Comparison of ENCODE assay signal across 12 mouse cellular contexts in genomic region chr9:107734567-107734971, GRCm38 (mm10). TPM values are rescaled to one million over a fixed set of nuclear protein-coding genes. Genes with fewer than 3 reads are reported as not detected.
DNase-seq lines count a peak whose midpoint lies in the region; ATAC-seq and TF ChIP-seq lines count a peak whose summit lies in the region.
"Had no signal": no experiment of that assay in that cellular context is flagged by ENCODE, and none has a peak within 500 bp of the region (broad histone marks: within the 10 kb centered on the region; RNA-seq: fewer than 3 reads in every experiment).

No protein-coding gene starts in this region.

- no peak for ATAC-seq in forebrain, postnatal 0 days
- peak; percentile 27; the same call in 1 of the 2 replicates for ATAC-seq in forebrain, embryonic 16.5 days
- ATAC-seq: Patski had no signal

- peak overlapping the region; percentile 80 for H3K27ac ChIP-seq in forebrain, embryonic 10.5 days
- H3K27ac ChIP-seq in forebrain, postnatal 0 days (ENCODE audit: low read depth, low read length), result no peak overlapping the region; the same call in 1 of the 2 replicates
- no peak overlapping the region for H3K27ac ChIP-seq in MEL (ENCODE audit: control insufficient read depth, low read depth, low read length)
- peak overlapping the region; percentile 17 for H3K27ac ChIP-seq in forebrain, embryonic 16.5 days (ENCODE audit: low read length)
- H3K27ac ChIP-seq in midbrain, embryonic 10.5 days (replicated peaks), result peak overlapping the region; percentile 80

- WGBS in forebrain, embryonic 10.5 days, result 32% methylated on average over 7 of the region's 7 CpGs
- 21% methylated on average over 7 of the region's 7 CpGs for WGBS in forebrain, postnatal 0 days
- 13% methylated on average over 7 of the region's 7 CpGs for WGBS in forebrain, embryonic 16.5 days
- WGBS in midbrain, embryonic 10.5 days, result 27% methylated on average over 7 of the region's 7 CpGs

- H3K9ac ChIP-seq in forebrain, postnatal 0 days, result no peak overlapping the region
- no peak overlapping the region for H3K9ac ChIP-seq in MEL (ENCODE audit: control insufficient read depth, low read depth, low read length, poor library complexity, severe bottlenecking)
- no peak overlapping the region for H3K9ac ChIP-seq in forebrain, embryonic 16.5 days (replicated peaks; ENCODE audit: low read depth, low read length)

- peaks cover 28% of the 10 kb centered on the region for H3K27me3 ChIP-seq in forebrain, embryonic 10.5 days (ENCODE audit: poor library complexity, severe bottlenecking)
- no peaks in the 10 kb centered on the region for H3K27me3 ChIP-seq in forebrain, postnatal 0 days (ENCODE audit: insufficient read depth, low read length)
- no peaks in the 10 kb centered on the region for H3K27me3 ChIP-seq in MEL (ENCODE audit: control insufficient read depth in 1 of 2, insufficient read depth in 2 of 2, low read length in 2 of 2)
- H3K27me3 ChIP-seq in forebrain, embryonic 16.5 days (replicated peaks; ENCODE audit: control insufficient read depth, insufficient read depth, low read length), result no peaks in the 10 kb centered on the region
- H3K27me3 ChIP-seq in midbrain, embryonic 10.5 days (ENCODE audit: low read depth, poor library complexity, severe bottlenecking), result peaks cover 28% of the 10 kb centered on the region
- H3K27me3 ChIP-seq: Patski had no signal

- peaks cover 61% of the 10 kb centered on the region for H3K4me1 ChIP-seq in forebrain, embryonic 10.5 days
- peaks cover 23% of the 10 kb centered on the region for H3K4me1 ChIP-seq in forebrain, postnatal 0 days (ENCODE audit: insufficient read depth)
- peaks cover 5 to 28% of the 10 kb centered on the region in 2 experiments; a peak in 3 of 4 replicates for H3K4me1 ChIP-seq in MEL (ENCODE audit: control insufficient read depth in 1 of 2, insufficient read depth in 2 of 2, low read length in 2 of 2)
- H3K4me1 ChIP-seq in forebrain, embryonic 16.5 days (replicated peaks; ENCODE audit: control insufficient read depth, insufficient read depth, low read length), result peaks cover 37% of the 10 kb centered on the region
- H3K4me1 ChIP-seq in midbrain, embryonic 10.5 days, result peaks cover 71% of the 10 kb centered on the region

- TF ChIP-seq EP300 in MEL (IDR thresholded peaks at IDR 0.05; ENCODE audit: low read depth in 1 of 2, low read length in 2 of 2), result no peak

- no peak for TF ChIP-seq POLR2A in MEL (IDR thresholded peaks at IDR 0.05; ENCODE audit: control insufficient read depth in 1 of 2, insufficient read depth in 1 of 2, low read depth in 1 of 2, low read length in 2 of 2, poor library complexity in 1 of 2)

- H3K4me3 ChIP-seq in forebrain, embryonic 10.5 days, result no peak overlapping the region
- H3K4me3 ChIP-seq in forebrain, postnatal 0 days (ENCODE audit: low read depth, low read length), result no peak overlapping the region
- no peak overlapping the region for H3K4me3 ChIP-seq in MEL (ENCODE audit: control insufficient read depth in 1 of 2, insufficient read depth in 1 of 2, low read depth in 2 of 2, low read length in 2 of 2)
- no peak overlapping the region for H3K4me3 ChIP-seq in forebrain, embryonic 16.5 days (replicated peaks; ENCODE audit: low read length)
- H3K4me3 ChIP-seq in midbrain, embryonic 10.5 days, result peak overlapping the region; percentile 39
- H3K4me3 ChIP-seq: erythroblast, embryonic 14.5 days had no signal

- no peak for TF ChIP-seq RAD21 in MEL (IDR thresholded peaks at IDR 0.05; ENCODE audit: low read depth, low read length)

- H3K4me2 ChIP-seq in forebrain, postnatal 0 days (ENCODE audit: low read depth), result no peak overlapping the region
- no peak overlapping the region for H3K4me2 ChIP-seq in forebrain, embryonic 16.5 days (ENCODE audit: low read length)

- H3K79me2 ChIP-seq in MEL (ENCODE audit: control insufficient read depth, insufficient read depth, low read length, poor library complexity), result no peaks in the 10 kb centered on the region

- TF ChIP-seq CTCF in forebrain, postnatal 0 days (IDR thresholded peaks at IDR 0.05; ENCODE audit: low read depth), result no peak
- TF ChIP-seq CTCF in MEL (IDR thresholded peaks at IDR 0.05 in 2 of 3, conservative IDR thresholded peaks at IDR 0.05 in 1 of 3; ENCODE audit: control insufficient read depth in 1 of 3, insufficient read depth in 1 of 3, low read depth in 2 of 3, low read length in 3 of 3, poor library complexity in 1 of 3, severe bottlenecking in 1 of 3), result no peak

- H3K36me3 ChIP-seq in forebrain, embryonic 10.5 days (replicated peaks), result peaks cover 15% of the 10 kb centered on the region
- H3K36me3 ChIP-seq in forebrain, postnatal 0 days (ENCODE audit: insufficient read depth), result peaks cover 14% of the 10 kb centered on the region
- H3K36me3 ChIP-seq in MEL (ENCODE audit: control insufficient read depth in 1 of 2, insufficient read depth in 2 of 2, low read length in 2 of 2), result peaks cover 0 to 9% of the 10 kb centered on the region in 2 experiments; a peak in 3 of 4 replicates
- H3K36me3 ChIP-seq in forebrain, embryonic 16.5 days (ENCODE audit: control insufficient read depth, insufficient read depth), result peaks cover 10% of the 10 kb centered on the region
- peaks cover 15% of the 10 kb centered on the region for H3K36me3 ChIP-seq in midbrain, embryonic 10.5 days

- H3K9me3 ChIP-seq in forebrain, embryonic 10.5 days, result no peaks in the 10 kb centered on the region
- no peaks in the 10 kb centered on the region for H3K9me3 ChIP-seq in forebrain, postnatal 0 days (ENCODE audit: low read length)
- no peaks in the 10 kb centered on the region for H3K9me3 ChIP-seq in MEL (replicated peaks; ENCODE audit: insufficient read depth, low read length)
- H3K9me3 ChIP-seq in forebrain, embryonic 16.5 days (ENCODE audit: control insufficient read depth, low read length), result no peaks in the 10 kb centered on the region
- no peaks in the 10 kb centered on the region for H3K9me3 ChIP-seq in midbrain, embryonic 10.5 days (replicated peaks)

- no peak for DNase-seq in forebrain, embryonic 10.5 days (ENCODE audit: extremely low spot score, low spot score)
- DNase-seq in forebrain, postnatal 0 days, result no peak
- no peak for DNase-seq in MEL (ENCODE audit: low read depth, low spot score)
- peak; percentile 53 for DNase-seq in midbrain, embryonic 10.5 days (ENCODE audit: low spot score)
- DNase-seq in layer of hippocampus, adult 9-10 months (ENCODE audit: low spot score), result no peak
- no peak for DNase-seq in testis, postnatal 10 days (ENCODE audit: low spot score)
- DNase-seq in heart, postnatal 36 days, result no peak

- intact Hi-C loops in heart, postnatal 36 days (cut with DNase I), result no loop called here

TF ChIP-seq in MEL, 35 proteins besides CTCF, POLR2A, EP300 and RAD21:
- TF ChIP-seq TCF12 (IDR thresholded peaks at IDR 0.05; ENCODE audit: low read depth, low read length) (peak; percentile 50; the same call in 1 of the 2 replicates), TAL1 (IDR thresholded peaks at IDR 0.05; ENCODE audit: low read length) (no peak), ZMIZ1 (IDR thresholded peaks at IDR 0.05; ENCODE audit: low read depth, low read length) (no peak)

RNA-seq across cellular contexts. Expression of gene Sema3f, which starts 24.3 kb away (rescaled TPM):
- 10.0 and 11.2 TPM in 2 replicates for polyA plus RNA-seq in forebrain, embryonic 10.5 days (2016; fragmentation: Nextera tagmentation; extraction: Ambion mirVana)
- total RNA-seq in forebrain, postnatal 0 days (2014; rRNA removed), result 56.6 and 61.4 TPM in 2 replicates
- 7.1 and 7.8 TPM in 2 replicates for polyA plus RNA-seq in forebrain, postnatal 0 days (2015; fragmentation: Nextera tagmentation; extraction: Ambion mirVana)
- total RNA-seq in MEL (2012; rRNA removed), result not detected in 2 replicates
- polyA plus RNA-seq in MEL (2012; ENCODE audit: insufficient read depth in 1 of 2, insufficient read length in 2 of 2, low read depth in 1 of 2, low replicate concordance in 2 of 2, missing spikeins in 1 of 2), result not detected
- 11.0 and 14.9 TPM in 2 replicates for polyA plus RNA-seq in forebrain, embryonic 16.5 days (2015; fragmentation: Nextera tagmentation; extraction: Ambion mirVana)
- polyA plus RNA-seq in midbrain, embryonic 10.5 days (2016; fragmentation: Nextera tagmentation; extraction: Ambion mirVana), result 14.9 and 17.2 TPM in 2 replicates
- total RNA-seq in heart, postnatal 36 days (2021), result 10 to 100 TPM; 16.0 to 16.9 TPM
- total RNA-seq: granulocyte monocyte progenitor cell, adult 5-6 weeks; megakaryocyte, adult 5-6 weeks had no signal
- polyA plus RNA-seq: erythroblast, embryonic 14.5 days had no signal

RNA-seq across cellular contexts. Expression of gene Rbm5, which starts 36.2 kb away (rescaled TPM):
- polyA plus RNA-seq in forebrain, embryonic 10.5 days (2016; fragmentation: Nextera tagmentation; extraction: Ambion mirVana), result 185 and 192 TPM in 2 replicates
- 173 and 208 TPM in 2 replicates for total RNA-seq in forebrain, postnatal 0 days (2014; rRNA removed)
- polyA plus RNA-seq in forebrain, postnatal 0 days (2015; fragmentation: Nextera tagmentation; extraction: Ambion mirVana), result 111 and 152 TPM in 2 replicates
- 80.2 and 87.6 TPM in 2 replicates for total RNA-seq in MEL (2012; rRNA removed)
- 100 to 1,000 TPM; 125 to 143 TPM for polyA plus RNA-seq in MEL (2012; ENCODE audit: insufficient read depth in 1 of 2, insufficient read length in 2 of 2, low read depth in 1 of 2, low replicate concordance in 2 of 2, missing spikeins in 1 of 2)
- 294 and 303 TPM in 2 replicates for polyA plus RNA-seq in forebrain, embryonic 16.5 days (2015; fragmentation: Nextera tagmentation; extraction: Ambion mirVana)
- 200 and 220 TPM in 2 replicates for polyA plus RNA-seq in midbrain, embryonic 10.5 days (2016; fragmentation: Nextera tagmentation; extraction: Ambion mirVana)
- 10 to 100 TPM; 47.2 to 52.6 TPM for total RNA-seq in heart, postnatal 36 days (2021)

RNA-seq across cellular contexts. Expression of gene Gnat1, which starts 55.1 kb away (rescaled TPM):
- polyA plus RNA-seq in forebrain, embryonic 10.5 days (2016; fragmentation: Nextera tagmentation; extraction: Ambion mirVana), result 3.9 and 4.1 TPM in 2 replicates
- total RNA-seq in forebrain, postnatal 0 days (2014; rRNA removed), result 0.24 TPM in 1 of 2 replicates, not detected in the other
- polyA plus RNA-seq in forebrain, postnatal 0 days (2015; fragmentation: Nextera tagmentation; extraction: Ambion mirVana), result 0.73 and 1.8 TPM in 2 replicates
- total RNA-seq in MEL (2012; rRNA removed), result 0.27 TPM in 1 of 2 replicates, not detected in the other
- polyA plus RNA-seq in MEL (2012; ENCODE audit: insufficient read depth in 1 of 2, insufficient read length in 2 of 2, low read depth in 1 of 2, low replicate concordance in 2 of 2, missing spikeins in 1 of 2), result 100 to 1,000 TPM in 1 of 2 experiments, not detected in 1; 326 TPM
- polyA plus RNA-seq in forebrain, embryonic 16.5 days (2015; fragmentation: Nextera tagmentation; extraction: Ambion mirVana), result 1.2 and 1.4 TPM in 2 replicates
- polyA plus RNA-seq in midbrain, embryonic 10.5 days (2016; fragmentation: Nextera tagmentation; extraction: Ambion mirVana), result 3.2 and 3.6 TPM in 2 replicates
- total RNA-seq in heart, postnatal 36 days (2021), result not detected
- total RNA-seq: granulocyte monocyte progenitor cell, adult 5-6 weeks; megakaryocyte, adult 5-6 weeks had no signal
- polyA plus RNA-seq: erythroblast, embryonic 14.5 days had no signal

Comparison
In these comparisons a context has a peak if more than half of its experiments do, and no peak if none do; other contexts are left out.
1. H3K27ac ChIP-seq: peak in forebrain, embryonic 10.5 days (single experiment), forebrain, embryonic 16.5 days (single experiment) and midbrain, embryonic 10.5 days (single experiment); none in forebrain, postnatal 0 days (single experiment) and MEL (single experiment).